Mouse (Mus musculus): ENCODE data around the gene Klf13. TPM values are rescaled to one million over a fixed set of nuclear protein-coding genes. Genes with fewer than 3 reads are reported as not detected.

Klf13 gene
- polyA plus RNA-seq, 1 experiment = 30.4 TPM

DNA sequence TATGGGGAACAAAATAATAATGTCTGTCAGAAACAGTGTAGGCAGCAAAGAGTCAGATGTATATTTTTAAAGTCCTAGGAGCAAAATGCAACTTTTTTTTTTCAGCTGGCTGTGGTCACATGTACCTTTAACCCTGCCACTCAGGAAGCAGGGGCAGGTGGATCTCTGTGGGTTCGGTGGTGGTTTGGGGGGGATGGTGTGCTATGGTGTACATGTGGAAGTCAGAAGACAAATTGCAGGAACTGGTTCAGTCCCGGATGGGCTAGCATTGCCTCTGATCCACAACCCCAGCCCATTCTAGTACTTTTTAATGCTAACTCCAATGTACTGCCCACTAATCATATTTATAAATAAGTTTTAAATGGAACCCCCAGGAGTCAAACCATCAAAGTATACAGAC is 45.6 kb upstream of the Klf13 start:
- Histone ChIP-seq H3ac (ENCODE audit: control insufficient read depth, insufficient read length) (no peak overlapping the region), H3K79me2 (ENCODE audit: control insufficient read depth, insufficient read depth) (no peaks in the 10 kb centered on the region), H3K4me3 (no peak overlapping the region), H3K27me3 (ENCODE audit: control insufficient read depth, insufficient read depth, insufficient read length) (no peaks in the 10 kb centered on the region), H3K4me2 (ENCODE audit: low read depth) (no peak overlapping the region), H3K36me3 (ENCODE audit: control insufficient read depth, insufficient read depth) (no peaks in the 10 kb centered on the region)
- TF ChIP-seq SRF (IDR thresholded peaks at IDR 0.05; ENCODE audit: control insufficient read depth, insufficient read length, low read depth) = no peak
- TF ChIP-seq MAX (IDR thresholded peaks at IDR 0.05; ENCODE audit: low read depth) = no peak

GRCm38 (mm10) chr7:63977631-63978030 is 38.9 kb upstream of the Klf13 start:
- Histone ChIP-seq H3K27me3 (ENCODE audit: control insufficient read depth, insufficient read depth, insufficient read length) (no peaks in the 10 kb centered on the region), H3ac (ENCODE audit: control insufficient read depth, insufficient read length) (no peak overlapping the region), H3K4me2 (ENCODE audit: low read depth) (no peak overlapping the region), H3K36me3 (ENCODE audit: control insufficient read depth, insufficient read depth) (no peaks in the 10 kb centered on the region), H3K4me3 (no peak overlapping the region), H3K79me2 (ENCODE audit: control insufficient read depth, insufficient read depth) (no peaks in the 10 kb centered on the region)
- TF ChIP-seq MAX (IDR thresholded peaks at IDR 0.05; ENCODE audit: low read depth) = no peak
- no peak for TF ChIP-seq POLR2A (IDR thresholded peaks at IDR 0.05; ENCODE audit: insufficient read length, low read depth)
- TF ChIP-seq CEBPB (IDR thresholded peaks at IDR 0.05; ENCODE audit: insufficient read depth, poor library complexity, severe bottlenecking) = no peak
- TF ChIP-seq MYOD1 (IDR thresholded peaks at IDR 0.05; ENCODE audit: control insufficient read depth in 1 of 3, insufficient read length in 2 of 3, low read depth in 2 of 3) = no peak
- TF ChIP-seq MYOG (IDR thresholded peaks at IDR 0.05; ENCODE audit: control insufficient read depth in 1 of 3, insufficient read depth in 1 of 3, insufficient read length in 2 of 3, low read depth in 2 of 3) = no peak
- TF ChIP-seq USF1 (IDR thresholded peaks at IDR 0.05; ENCODE audit: low read depth) = no peak
- TF ChIP-seq POLR2AphosphoS2 (IDR thresholded peaks at IDR 0.05; ENCODE audit: insufficient read length, low read depth) = no peak
- no peak for TF ChIP-seq TCF12 (IDR thresholded peaks at IDR 0.05; ENCODE audit: insufficient read depth, poor library complexity, severe bottlenecking)

DNA sequence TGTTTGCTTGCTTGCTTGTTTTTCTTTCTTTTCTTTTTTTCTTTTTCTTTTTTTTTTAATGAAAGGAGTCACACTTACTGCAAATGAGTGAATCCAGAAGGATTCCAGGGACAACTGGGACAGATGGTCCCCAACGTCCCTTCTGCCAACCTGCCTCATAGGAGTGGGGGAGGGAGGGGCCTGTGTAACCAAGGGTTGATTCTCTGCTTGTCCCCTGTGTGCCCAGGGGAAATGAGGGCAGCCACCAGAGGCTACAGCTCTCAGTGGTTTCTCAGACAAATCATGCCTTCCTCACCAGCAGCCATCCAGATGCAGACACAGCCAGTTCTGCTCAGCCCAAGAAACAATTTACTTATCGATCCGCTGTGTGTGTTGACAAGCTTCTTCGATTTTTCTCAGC is 32.3 kb upstream of the Klf13 start:
- no peak for TF ChIP-seq TCF3 (IDR thresholded peaks at IDR 0.05; ENCODE audit: insufficient read length, low read depth)
- no peak for TF ChIP-seq SRF (IDR thresholded peaks at IDR 0.05; ENCODE audit: control insufficient read depth, insufficient read length, low read depth)
- TF ChIP-seq POLR2AphosphoS2 (IDR thresholded peaks at IDR 0.05; ENCODE audit: insufficient read length, low read depth) = no peak
- no peak for TF ChIP-seq REST (IDR thresholded peaks at IDR 0.05; ENCODE audit: insufficient read depth, insufficient read length)
- no peak for TF ChIP-seq TCF12 (IDR thresholded peaks at IDR 0.05; ENCODE audit: insufficient read depth, poor library complexity, severe bottlenecking)
- TF ChIP-seq USF1 (IDR thresholded peaks at IDR 0.05; ENCODE audit: low read depth) = no peak
- no peak for TF ChIP-seq MYOD1 (IDR thresholded peaks at IDR 0.05; ENCODE audit: control insufficient read depth in 1 of 3, insufficient read length in 2 of 3, low read depth in 2 of 3)
- TF ChIP-seq CEBPB (IDR thresholded peaks at IDR 0.05; ENCODE audit: insufficient read depth, poor library complexity, severe bottlenecking) = no peak
- no peak for TF ChIP-seq POLR2A (IDR thresholded peaks at IDR 0.05; ENCODE audit: insufficient read length, low read depth)
- TF ChIP-seq MAX (IDR thresholded peaks at IDR 0.05; ENCODE audit: low read depth) = no peak
- TF ChIP-seq MYOG (IDR thresholded peaks at IDR 0.05; ENCODE audit: control insufficient read depth in 1 of 3, insufficient read depth in 1 of 3, insufficient read length in 2 of 3, low read depth in 2 of 3) = no peak
- TF ChIP-seq E2F4 (IDR thresholded peaks at IDR 0.05; ENCODE audit: insufficient read depth) = no peak
- no peaks in the 10 kb centered on the region for H3K27me3 ChIP-seq (ENCODE audit: control insufficient read depth, insufficient read depth, insufficient read length)
- H3ac ChIP-seq (ENCODE audit: control insufficient read depth, insufficient read length) = no peak overlapping the region
- H3K36me3 ChIP-seq (ENCODE audit: control insufficient read depth, insufficient read depth) = no peaks in the 10 kb centered on the region
- H3K4me2 ChIP-seq (ENCODE audit: low read depth) = no peak overlapping the region
- H3K79me2 ChIP-seq (ENCODE audit: control insufficient read depth, insufficient read depth) = no peaks in the 10 kb centered on the region
- H3K4me3 ChIP-seq = no peak overlapping the region

DNA sequence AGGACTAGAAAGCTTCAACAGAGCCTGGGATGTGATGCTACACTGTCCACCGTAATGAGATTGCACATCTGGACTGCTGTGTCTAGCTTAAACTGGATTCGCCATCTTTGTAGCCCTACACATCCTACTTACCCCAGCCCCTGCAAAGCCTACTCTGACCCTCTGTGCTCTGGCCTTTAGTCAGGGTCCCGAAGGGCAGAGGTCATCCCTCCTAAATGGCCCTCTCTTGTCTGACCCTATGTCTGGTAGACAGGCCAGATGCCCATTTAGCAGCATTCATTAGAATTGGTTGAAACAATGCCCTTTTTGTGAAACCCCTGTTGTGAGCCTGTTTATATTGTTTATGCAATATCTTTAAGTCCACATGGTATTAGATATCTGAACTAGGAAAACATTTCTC is 31.2 kb upstream of the Klf13 start:
- no peak overlapping the region for H3K4me2 ChIP-seq (ENCODE audit: low read depth)
- no peaks in the 10 kb centered on the region for H3K27me3 ChIP-seq (ENCODE audit: control insufficient read depth, insufficient read depth, insufficient read length)
- no peak overlapping the region for H3K4me3 ChIP-seq
- TF ChIP-seq MYOD1 (IDR thresholded peaks at IDR 0.05; ENCODE audit: control insufficient read depth in 1 of 3, insufficient read length in 2 of 3, low read depth in 2 of 3) (no peak), REST (IDR thresholded peaks at IDR 0.05; ENCODE audit: insufficient read depth, insufficient read length) (no peak), MYOG (IDR thresholded peaks at IDR 0.05; ENCODE audit: control insufficient read depth in 1 of 3, insufficient read depth in 1 of 3, insufficient read length in 2 of 3, low read depth in 2 of 3) (no peak), TCF3 (IDR thresholded peaks at IDR 0.05; ENCODE audit: insufficient read length, low read depth) (no peak), CEBPB (IDR thresholded peaks at IDR 0.05; ENCODE audit: insufficient read depth, poor library complexity, severe bottlenecking) (no peak), POLR2AphosphoS2 (IDR thresholded peaks at IDR 0.05; ENCODE audit: insufficient read length, low read depth) (no peak), MAX (IDR thresholded peaks at IDR 0.05; ENCODE audit: low read depth) (no peak), E2F4 (IDR thresholded peaks at IDR 0.05; ENCODE audit: insufficient read depth) (no peak)
- H3K79me2 ChIP-seq (ENCODE audit: control insufficient read depth, insufficient read depth) = no peaks in the 10 kb centered on the region
- H3ac ChIP-seq (ENCODE audit: control insufficient read depth, insufficient read length) = no peak overlapping the region
- H3K36me3 ChIP-seq (ENCODE audit: control insufficient read depth, insufficient read depth) = no peaks in the 10 kb centered on the region

- Histone ChIP-seq H3K27me3 (ENCODE audit: control insufficient read depth, insufficient read depth, insufficient read length) (no peaks in the 10 kb centered on the region), H3K79me2 (ENCODE audit: control insufficient read depth, insufficient read depth) (no peaks in the 10 kb centered on the region), H3ac (ENCODE audit: control insufficient read depth, insufficient read length) (no peak overlapping the region), H3K4me2 (ENCODE audit: low read depth) (peak overlapping the region; percentile 33), H3K4me3 (no peak overlapping the region), H3K36me3 (ENCODE audit: control insufficient read depth, insufficient read depth) (no peaks in the 10 kb centered on the region)
- TF ChIP-seq MYOG (IDR thresholded peaks at IDR 0.05; ENCODE audit: control insufficient read depth in 1 of 3, insufficient read depth in 1 of 3, insufficient read length in 2 of 3, low read depth in 2 of 3) (no peak), POLR2AphosphoS2 (IDR thresholded peaks at IDR 0.05; ENCODE audit: insufficient read length, low read depth) (no peak), POLR2A (IDR thresholded peaks at IDR 0.05; ENCODE audit: insufficient read length, low read depth) (no peak), REST (IDR thresholded peaks at IDR 0.05; ENCODE audit: insufficient read depth, insufficient read length) (no peak), SRF (IDR thresholded peaks at IDR 0.05; ENCODE audit: control insufficient read depth, insufficient read length, low read depth) (no peak), USF1 (IDR thresholded peaks at IDR 0.05; ENCODE audit: low read depth) (no peak), CEBPB (IDR thresholded peaks at IDR 0.05; ENCODE audit: insufficient read depth, poor library complexity, severe bottlenecking) (no peak)
These were observed 27.1 kb upstream of the Klf13 start for GRCm38 (mm10) chr7:63965635-63966418.

Measured in myocyte (in vitro differentiated cells).